Mouse (Mus musculus): Measurements from ENCODE around the gene Galr2. TPM values are rescaled to one million over a fixed set of nuclear protein-coding genes. Genes with fewer than 3 reads are reported as not detected.

Galr2 gene
- total and polyA plus RNA-seq, 3 experiments = 0.38 TPM; not detected in 2

- no peak overlapping the region for H3K4me3 ChIP-seq (ENCODE audit: low read depth, low read length)
- H3K9me3 ChIP-seq (replicated peaks) = peaks cover 16% of the 10 kb centered on the region
- H3K36me3 ChIP-seq (replicated peaks) = peaks cover 43% of the 10 kb centered on the region
- peaks cover 21% of the 10 kb centered on the region; the same call in 1 of the 2 replicates for H3K27me3 ChIP-seq (ENCODE audit: insufficient read depth, low read length)
- TF ChIP-seq GATA2 (IDR thresholded peaks at IDR 0.05; ENCODE audit: borderline replicate concordance, low read depth, low read length) (no peak), CTCF (IDR thresholded peaks at IDR 0.05; ENCODE audit: low read depth, low read length) (no peak), GATA1 (IDR thresholded peaks at IDR 0.05; ENCODE audit: borderline replicate concordance, low read length) (no peak), POLR2AphosphoS5 (IDR thresholded peaks at IDR 0.05; ENCODE audit: insufficient replicate concordance, low read depth, low read length) (no peak), TAL1 (conservative IDR thresholded peaks at IDR 0.05; ENCODE audit: low read depth, low read length) (no peak)
- DNase-seq (ENCODE audit: low spot score) (no peak), ATAC-seq (ENCODE audit: extremely low read depth, insufficient number of reproducible peaks, low FRiP score, poor library complexity, severe bottlenecking) (no peak)
- peaks cover 10% of the 10 kb centered on the region for H3K4me1 ChIP-seq (ENCODE audit: insufficient read depth, low read depth, low read length)
These were observed 5.0 kb downstream of the Galr2 start for GRCm38 (mm10) chr11:116285770-116286191.

GRCm38 (mm10) chr11:116287351-116287750, 6.6 kb downstream of the Galr2 start:
- Histone ChIP-seq H3K4me3 (ENCODE audit: low read depth, low read length) (no peak overlapping the region), H3K27me3 (ENCODE audit: insufficient read depth, low read length) (peaks cover 9% of the 10 kb centered on the region; the same call in 1 of the 2 replicates), H3K36me3 (replicated peaks) (peaks cover 57% of the 10 kb centered on the region), H3K4me1 (ENCODE audit: insufficient read depth, low read depth, low read length) (peaks cover 10% of the 10 kb centered on the region), H3K9me3 (replicated peaks) (peaks cover 8% of the 10 kb centered on the region)
- DNase-seq (ENCODE audit: low spot score) = no peak
- no peak for TF ChIP-seq TAL1 (conservative IDR thresholded peaks at IDR 0.05; ENCODE audit: low read depth, low read length)
- no peak for TF ChIP-seq CTCF (IDR thresholded peaks at IDR 0.05; ENCODE audit: low read depth, low read length)
- no peak for TF ChIP-seq GATA1 (IDR thresholded peaks at IDR 0.05; ENCODE audit: borderline replicate concordance, low read length)
- TF ChIP-seq GATA2 (IDR thresholded peaks at IDR 0.05; ENCODE audit: borderline replicate concordance, low read depth, low read length) = no peak
- TF ChIP-seq POLR2AphosphoS5 (IDR thresholded peaks at IDR 0.05; ENCODE audit: insufficient replicate concordance, low read depth, low read length) = no peak
- ATAC-seq (ENCODE audit: extremely low read depth, insufficient number of reproducible peaks, low FRiP score, poor library complexity, severe bottlenecking) = no peak

GRCm38 (mm10) chr11:116290556-116290955, 9.8 kb downstream of the Galr2 start:
- H3K36me3 ChIP-seq (replicated peaks) = peaks cover 88% of the 10 kb centered on the region
- peaks cover 19% of the 10 kb centered on the region for H3K4me1 ChIP-seq (ENCODE audit: insufficient read depth, low read depth, low read length)
- TF ChIP-seq GATA1 (IDR thresholded peaks at IDR 0.05; ENCODE audit: borderline replicate concordance, low read length) = no peak
- no peak for TF ChIP-seq TAL1 (conservative IDR thresholded peaks at IDR 0.05; ENCODE audit: low read depth, low read length)
- no peak for TF ChIP-seq CTCF (IDR thresholded peaks at IDR 0.05; ENCODE audit: low read depth, low read length)
- TF ChIP-seq GATA2 (IDR thresholded peaks at IDR 0.05; ENCODE audit: borderline replicate concordance, low read depth, low read length) = no peak
- no peak for TF ChIP-seq POLR2AphosphoS5 (IDR thresholded peaks at IDR 0.05; ENCODE audit: insufficient replicate concordance, low read depth, low read length)
- no peaks in the 10 kb centered on the region for H3K9me3 ChIP-seq (replicated peaks)
- DNase-seq (ENCODE audit: low spot score) (no peak), ATAC-seq (ENCODE audit: extremely low read depth, insufficient number of reproducible peaks, low FRiP score, poor library complexity, severe bottlenecking) (no peak)
- no peaks in the 10 kb centered on the region for H3K27me3 ChIP-seq (ENCODE audit: insufficient read depth, low read length)
- H3K4me3 ChIP-seq (ENCODE audit: low read depth, low read length) = no peak overlapping the region

- no peak for TF ChIP-seq TAL1 (conservative IDR thresholded peaks at IDR 0.05; ENCODE audit: low read depth, low read length)
- H3K4me3 ChIP-seq (ENCODE audit: low read depth, low read length) = no peak overlapping the region
- H3K4me1 ChIP-seq (ENCODE audit: insufficient read depth, low read depth, low read length) = peaks cover 16% of the 10 kb centered on the region
- H3K27me3 ChIP-seq (ENCODE audit: insufficient read depth, low read length) = no peaks in the 10 kb centered on the region
- ATAC-seq (ENCODE audit: extremely low read depth, insufficient number of reproducible peaks, low FRiP score, poor library complexity, severe bottlenecking) (no peak), DNase-seq (ENCODE audit: low spot score) (no peak)
- peaks cover 98% of the 10 kb centered on the region for H3K36me3 ChIP-seq (replicated peaks)
- H3K9me3 ChIP-seq (replicated peaks) = no peaks in the 10 kb centered on the region
These were observed 11.7 kb downstream of the Galr2 start for GRCm38 (mm10) chr11:116292401-116292800.

GRCm38 (mm10) chr11:116293538-116294137, 12.9 kb downstream of the Galr2 start:
- DNase-seq (ENCODE audit: low spot score) (no peak), ATAC-seq (ENCODE audit: extremely low read depth, insufficient number of reproducible peaks, low FRiP score, poor library complexity, severe bottlenecking) (no peak)
- Histone ChIP-seq H3K36me3 (replicated peaks) (peaks cover 97% of the 10 kb centered on the region), H3K4me1 (ENCODE audit: insufficient read depth, low read depth, low read length) (peaks cover 9% of the 10 kb centered on the region), H3K27me3 (ENCODE audit: insufficient read depth, low read length) (no peaks in the 10 kb centered on the region), H3K9me3 (replicated peaks) (no peaks in the 10 kb centered on the region), H3K4me3 (ENCODE audit: low read depth, low read length) (no peak overlapping the region)
- TF ChIP-seq GATA1 (IDR thresholded peaks at IDR 0.05; ENCODE audit: borderline replicate concordance, low read length) = no peak
- TF ChIP-seq GATA2 (IDR thresholded peaks at IDR 0.05; ENCODE audit: borderline replicate concordance, low read depth, low read length) = no peak
- TF ChIP-seq POLR2AphosphoS5 (IDR thresholded peaks at IDR 0.05; ENCODE audit: insufficient replicate concordance, low read depth, low read length) = no peak
- no peak for TF ChIP-seq TAL1 (conservative IDR thresholded peaks at IDR 0.05; ENCODE audit: low read depth, low read length)
- TF ChIP-seq CTCF (IDR thresholded peaks at IDR 0.05; ENCODE audit: low read depth, low read length) = no peak

- no peaks in the 10 kb centered on the region for H3K9me3 ChIP-seq (replicated peaks)
- H3K4me3 ChIP-seq (ENCODE audit: low read depth, low read length) = no peak overlapping the region
- ATAC-seq (ENCODE audit: extremely low read depth, insufficient number of reproducible peaks, low FRiP score, poor library complexity, severe bottlenecking) (no peak), DNase-seq (ENCODE audit: low spot score) (peak; percentile 30)
- no peak for TF ChIP-seq GATA2 (IDR thresholded peaks at IDR 0.05; ENCODE audit: borderline replicate concordance, low read depth, low read length)
- TF ChIP-seq CTCF (IDR thresholded peaks at IDR 0.05; ENCODE audit: low read depth, low read length) = peak; percentile 35; the same call in 1 of the 2 replicates
- TF ChIP-seq GATA1 (IDR thresholded peaks at IDR 0.05; ENCODE audit: borderline replicate concordance, low read length) = no peak
- H3K27me3 ChIP-seq (ENCODE audit: insufficient read depth, low read length) = no peaks in the 10 kb centered on the region
- peaks cover 97% of the 10 kb centered on the region for H3K36me3 ChIP-seq (replicated peaks)
- peaks cover 9% of the 10 kb centered on the region for H3K4me1 ChIP-seq (ENCODE audit: insufficient read depth, low read depth, low read length)
These were observed 13.6 kb downstream of the Galr2 start for GRCm38 (mm10) chr11:116294319-116294718.

Measured in G1E (cell line).